Mouse (Mus musculus) cerebellum, adult 2 months (tissue): Measurements from ENCODE around the gene Xlr5a.

Experiments
- CTCF ChIP-seq: fragments of 200-500 bp; IDR thresholded peaks from 2 replicates; pipeline ENCODE4 v1.5.1; 2011; ENCODE audit warnings: low read depth, mild to moderate bottlenecking, control low read depth, low read length, moderate library complexity, borderline replicate concordance; ENCODE audit not compliant: insufficient read depth
- POLR2A ChIP-seq: fragments of 200-500 bp; IDR thresholded peaks from 2 replicates; pipeline ENCODE4 v1.6.1; 2011; ENCODE audit warnings: low read length, control low read depth, borderline replicate concordance; ENCODE audit not compliant: insufficient read depth

- no peak for TF ChIP-seq CTCF
- TF ChIP-seq POLR2A, result no peak
Observed at GRCm38 (mm10) chrX:73333548-73333947, 40.8 kb upstream of the Xlr5a start.
